Mouse (Mus musculus) kidney, postnatal 10 days (tissue): ENCODE measurements at regions not wholly inside any gene's neighbourhood (a gene's known extent, or its start where the extent isn't known, plus 50 kb on each side); places are given as distances from the start of the nearest gene placed in this dataset.
A peak's percentile ranks its signal among the peaks of the same experiment; 100 is the strongest.

Experiments
- DNase-seq: peaks from one replicate; pipeline ENCODE4 v3.0.0; 2021; ENCODE audit warnings: mixed read lengths

- peak; percentile 15 for DNase-seq
Measured at GRCm38 (mm10) chr10:17288231-17288630, 434.8 kb upstream of the Cited2 start.

GRCm38 (mm10) chr10:17292331-17292730, 430.7 kb upstream of the Cited2 start:
- DNase-seq = no peak

- DNase-seq = no peak
Measured at GRCm38 (mm10) chr10:17294440-17294839, 428.6 kb upstream of the Cited2 start.

GRCm38 (mm10) chr10:17295157-17295556, 427.9 kb upstream of the Cited2 start:
- DNase-seq = no peak

- DNase-seq = peak; percentile 56
Measured at GRCm38 (mm10) chr10:17299600-17299999, 423.4 kb upstream of the Cited2 start.

GRCm38 (mm10) chr10:17326724-17327123, 396.3 kb upstream of the Cited2 start:
- no peak for DNase-seq

GRCm38 (mm10) chr10:17330904-17331606, 392.0 kb upstream of the Cited2 start:
- no peak for DNase-seq

GRCm38 (mm10) chr10:17331607-17332008, 391.4 kb upstream of the Cited2 start:
- DNase-seq = peak; percentile 21

- DNase-seq = peak; percentile 43
Measured at GRCm38 (mm10) chr10:17332025-17332767, 390.8 kb upstream of the Cited2 start.

- no peak for DNase-seq
Measured at GRCm38 (mm10) chr10:17332986-17333385, 390.0 kb upstream of the Cited2 start.

GRCm38 (mm10) chr10:17333676-17334075, 389.3 kb upstream of the Cited2 start:
- DNase-seq = no peak

- DNase-seq = no peak
Measured at GRCm38 (mm10) chr10:17337217-17337616, 385.8 kb upstream of the Cited2 start.

GRCm38 (mm10) chr10:17343829-17344228, 379.2 kb upstream of the Cited2 start:
- DNase-seq = no peak

- no peak for DNase-seq
Measured at GRCm38 (mm10) chr10:17352202-17352994, 370.6 kb upstream of the Cited2 start.

- DNase-seq = peak; percentile 11
Measured at GRCm38 (mm10) chr10:17355476-17355875, 367.5 kb upstream of the Cited2 start.

- no peak for DNase-seq
Measured at GRCm38 (mm10) chr10:17356041-17356440, 367.0 kb upstream of the Cited2 start.

- no peak for DNase-seq
Measured at GRCm38 (mm10) chr10:17362643-17363042, 360.4 kb upstream of the Cited2 start.

- DNase-seq = no peak
Measured at GRCm38 (mm10) chr10:17366042-17366740, 356.8 kb upstream of the Cited2 start.

GRCm38 (mm10) chr10:17367026-17367425, 356.0 kb upstream of the Cited2 start:
- peak; percentile 40 for DNase-seq

- peak; percentile 10 for DNase-seq
Measured at GRCm38 (mm10) chr10:17367430-17367829, 355.6 kb upstream of the Cited2 start.

- DNase-seq = no peak
Measured at GRCm38 (mm10) chr10:17368636-17369035, 354.4 kb upstream of the Cited2 start.

GRCm38 (mm10) chr10:17372905-17373304, 350.1 kb upstream of the Cited2 start:
- DNase-seq = no peak

- DNase-seq = no peak
Measured at GRCm38 (mm10) chr10:17374047-17374446, 349.0 kb upstream of the Cited2 start.
